Mouse (Mus musculus) cerebellum, adult 8-10 months (tissue): ENCODE results near the gene Prkce.
"Not testable (repeated sequence)": the region's sequence is repeated elsewhere in the genome, so short reads cannot be mapped to it uniquely, and the experiment has no call there.

Source experiments
- DNase-seq: peaks from one replicate; pipeline ENCODE4 v3.0.0; 2022

Prkce gene

GRCm38 (mm10) chr17:86458302-86458980 lies 290.9 kb downstream of the Prkce start:
- DNase-seq = no peak

- DNase-seq = no peak
Observed at GRCm38 (mm10) chr17:86460645-86461430, 293.3 kb downstream of the Prkce start.

- DNase-seq = no peak
Observed at GRCm38 (mm10) chr17:86463369-86463768, 295.8 kb downstream of the Prkce start.

GRCm38 (mm10) chr17:86464197-86464596 lies 296.6 kb downstream of the Prkce start:
- no peak for DNase-seq

GRCm38 (mm10) chr17:86464689-86465363 lies 297.2 kb downstream of the Prkce start:
- peak; percentile 91 for DNase-seq

GRCm38 (mm10) chr17:86465865-86466264 lies 298.3 kb downstream of the Prkce start:
- DNase-seq = no peak

GRCm38 (mm10) chr17:86466412-86466811 lies 298.8 kb downstream of the Prkce start:
- DNase-seq = no peak

- DNase-seq = no peak
Observed at GRCm38 (mm10) chr17:86466871-86467270, 299.3 kb downstream of the Prkce start.

- DNase-seq = no peak
Observed at GRCm38 (mm10) chr17:86467291-86467898, 299.8 kb downstream of the Prkce start.

- no peak for DNase-seq
Observed at GRCm38 (mm10) chr17:86467967-86468366, 300.4 kb downstream of the Prkce start.

- DNase-seq = no peak
Observed at GRCm38 (mm10) chr17:86470160-86470559, 302.6 kb downstream of the Prkce start.

- peak; percentile 81 for DNase-seq
Observed at GRCm38 (mm10) chr17:86471684-86472083, 304.1 kb downstream of the Prkce start.

GRCm38 (mm10) chr17:86476674-86477073 lies 309.1 kb downstream of the Prkce start:
- DNase-seq = no peak

GRCm38 (mm10) chr17:86477401-86477800 lies 309.8 kb downstream of the Prkce start:
- not testable (repeated sequence) for DNase-seq

- no peak for DNase-seq
Observed at GRCm38 (mm10) chr17:86479406-86479805, 311.8 kb downstream of the Prkce start.

- no peak for DNase-seq
Observed at GRCm38 (mm10) chr17:86482675-86483074, 315.1 kb downstream of the Prkce start.

- peak; percentile 76 for DNase-seq
Observed at GRCm38 (mm10) chr17:86484087-86484737, 316.6 kb downstream of the Prkce start.

- no peak for DNase-seq
Observed at GRCm38 (mm10) chr17:86486657-86487056, 319.1 kb downstream of the Prkce start.

- DNase-seq = no peak
Observed at GRCm38 (mm10) chr17:86487450-86487849, 319.9 kb downstream of the Prkce start.

GRCm38 (mm10) chr17:86489827-86490226 lies 322.2 kb downstream of the Prkce start:
- no peak for DNase-seq

- no peak for DNase-seq
Observed at GRCm38 (mm10) chr17:86492376-86492775, 324.8 kb downstream of the Prkce start.

- no peak for DNase-seq
Observed at GRCm38 (mm10) chr17:86493891-86494420, 326.4 kb downstream of the Prkce start.
